Mouse (Mus musculus) c-Kit-positive CD71-negative TER-119-negative erythroid progenitor cells, embryonic 14.5 days (primary cell): ENCODE data around the gene Gm3336.

Experiments
- DNase-seq: peaks from one replicate; pipeline ENCODE4 v3.0.0-alpha.2; 2013; ENCODE audit warnings: low read depth

Gene Gm3336

GRCm38 (mm10) chr8:70716521-70717400 lies 1.6 kb upstream of the Gm3336 start:
- DNase-seq: no peak

DNA sequence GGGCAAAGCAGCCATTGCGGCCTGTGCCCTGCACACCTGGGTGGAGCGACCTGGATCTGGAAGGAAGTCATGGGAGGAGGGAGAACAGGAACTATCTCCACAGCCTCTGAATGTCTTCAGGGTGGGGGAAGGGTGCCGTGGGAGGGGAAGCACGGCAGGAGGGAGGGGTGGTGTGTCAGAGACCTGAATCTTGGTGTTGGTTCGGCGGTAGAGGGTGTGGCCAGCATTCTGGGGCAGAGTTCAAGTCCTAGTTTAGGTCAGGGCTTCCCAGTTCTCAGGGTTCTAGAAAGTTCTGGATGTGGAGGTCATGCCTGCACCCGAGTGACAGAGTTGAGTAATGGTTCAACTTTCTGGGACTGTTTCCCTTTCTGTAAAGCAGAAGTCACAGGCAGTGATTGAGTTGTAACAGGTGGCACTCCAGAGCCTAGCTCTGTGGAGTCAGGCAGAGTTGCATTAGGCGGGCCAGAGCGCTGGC lies 1.5 kb downstream of the Gm3336 start:
- no peak for DNase-seq

DNA sequence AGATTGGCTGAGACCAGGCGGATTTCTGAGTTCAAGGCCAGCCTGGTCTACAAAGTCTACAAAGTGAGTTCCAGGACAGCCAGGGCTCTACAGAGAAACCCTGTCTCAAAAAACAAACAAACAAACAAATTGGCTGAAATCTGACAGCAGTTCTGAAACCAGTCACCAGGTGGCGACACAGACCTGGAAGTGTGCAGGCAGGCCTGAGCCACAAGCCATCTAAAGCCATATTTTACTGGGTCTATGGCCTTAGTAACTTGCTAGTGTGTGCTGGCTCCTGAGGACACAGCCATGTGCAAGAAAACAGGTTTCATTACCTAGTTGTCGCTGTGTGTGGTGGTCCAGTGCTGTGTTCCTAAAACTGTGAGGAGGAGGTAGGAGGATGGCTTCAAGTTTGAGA lies 2.4 kb downstream of the Gm3336 start:
- no peak for DNase-seq

DNA sequence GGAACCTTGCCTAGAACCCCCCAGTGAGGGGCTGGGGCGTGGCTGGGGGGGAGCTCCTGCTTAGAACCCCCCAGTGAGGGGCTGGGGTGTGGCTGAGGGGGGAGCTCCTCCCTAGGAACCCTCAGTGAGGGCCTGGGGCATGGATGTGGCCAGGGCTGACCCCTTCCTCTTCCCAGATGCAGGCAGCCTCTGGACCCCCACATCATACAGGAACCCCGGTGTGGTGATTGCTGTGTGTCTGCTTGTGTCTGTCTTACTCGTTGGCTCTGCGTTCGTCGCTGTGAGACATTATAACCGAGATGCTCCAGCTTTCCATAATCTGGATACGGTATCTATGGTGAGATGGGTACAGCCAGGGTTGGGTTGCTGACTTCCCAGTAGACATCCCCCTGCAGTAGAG lies 3.3 kb downstream of the Gm3336 start:
- DNase-seq: no peak

DNA sequence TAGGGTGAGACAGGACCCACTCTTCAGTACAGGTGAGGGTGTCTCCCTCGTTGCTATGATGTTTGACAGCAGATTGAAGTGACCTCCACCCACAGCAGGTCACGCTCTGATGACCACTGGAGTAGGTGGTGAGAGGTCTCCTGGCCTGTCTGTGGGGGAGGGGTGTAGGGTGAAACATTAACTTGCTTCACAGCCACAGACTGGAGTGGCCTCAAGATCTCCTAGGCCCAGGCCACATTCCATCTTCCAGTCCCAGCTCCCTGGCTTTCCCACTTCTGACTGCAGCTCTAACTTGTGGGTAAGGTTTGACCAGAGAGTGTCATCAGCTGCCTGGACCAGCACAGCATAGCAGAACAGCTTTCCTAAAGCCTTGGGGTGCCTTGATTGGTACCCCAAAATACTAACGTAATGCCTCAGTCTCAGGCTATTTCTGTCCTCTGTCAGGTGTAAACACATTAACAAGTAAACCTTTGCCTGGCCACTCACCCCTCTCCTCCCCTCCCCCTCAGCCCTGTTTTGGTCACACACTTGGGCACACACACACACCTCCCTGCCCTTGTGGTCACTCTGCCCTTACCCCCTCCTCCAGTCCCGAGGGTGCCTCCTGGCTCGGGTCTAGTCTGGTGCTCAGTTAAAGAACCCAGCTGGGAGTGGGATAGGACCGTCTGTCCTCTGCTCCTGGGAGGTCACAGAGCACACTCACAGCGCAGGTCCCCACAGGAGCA lies 5.3 kb downstream of the Gm3336 start, which contains the start of gene Pde4c:
Pde4c (plus strand) TSS at position 235 of the 725 bp plus-strand sequence.
- DNase-seq: no peak

- no peak for DNase-seq
Observed at GRCm38 (mm10) chr8:70724216-70724615, 5.9 kb downstream of the Gm3336 start.

DNA sequence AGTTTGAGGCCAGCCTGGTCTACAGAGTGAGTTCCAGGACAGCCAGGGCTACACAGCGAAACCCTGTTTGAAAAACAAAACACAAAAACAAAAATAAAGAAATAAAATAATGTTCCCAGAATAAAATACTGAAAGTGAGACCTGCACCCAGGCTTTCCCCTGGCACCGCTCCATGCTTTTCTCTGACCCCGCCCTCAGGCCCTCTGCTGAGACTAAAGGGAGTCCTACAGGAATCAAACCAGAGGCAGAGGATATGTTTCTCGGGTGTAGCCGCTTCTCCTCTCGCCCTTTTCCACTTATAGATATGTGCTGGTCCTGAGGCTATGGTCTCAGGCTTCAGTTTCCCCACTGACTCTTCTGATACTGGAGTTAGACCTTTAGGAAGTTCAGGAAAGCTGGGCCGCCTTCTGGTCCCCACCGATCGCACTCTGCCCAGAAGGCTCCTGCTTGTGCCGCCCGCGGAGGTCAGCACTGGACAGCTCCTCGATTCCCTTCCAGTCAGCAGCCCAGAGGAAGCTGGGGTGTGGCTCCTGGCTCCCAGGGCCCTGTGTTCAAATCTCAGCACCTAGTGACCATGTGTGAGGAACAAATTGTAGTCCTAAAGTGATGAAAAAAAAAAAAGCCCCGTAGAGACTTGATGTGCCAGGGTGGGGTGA lies 7.6 kb downstream of the Gm3336 start:
- no peak for DNase-seq

DNA sequence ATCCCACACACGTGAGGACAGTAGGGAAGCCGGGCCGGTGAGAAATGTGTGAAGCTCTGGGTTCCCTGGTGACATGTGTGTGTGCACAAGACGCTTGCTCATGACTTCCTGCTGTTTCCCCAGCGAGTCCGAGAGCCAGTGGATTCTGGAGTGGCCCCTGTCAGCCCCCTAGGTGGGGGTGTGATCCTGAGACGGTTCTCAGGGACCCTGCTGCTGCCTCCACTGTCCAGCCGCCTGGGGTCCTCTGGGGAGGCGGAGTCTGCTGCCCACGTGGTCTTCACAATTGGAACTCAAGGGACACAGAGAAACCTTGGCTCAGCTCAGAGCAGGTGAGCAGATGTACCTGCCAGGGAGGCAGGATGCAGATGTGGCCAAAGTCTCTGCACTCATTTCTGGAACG lies 8.4 kb downstream of the Gm3336 start:
- no peak for DNase-seq

- DNase-seq: no peak
Observed at GRCm38 (mm10) chr8:70729808-70730475, 11.6 kb downstream of the Gm3336 start.

DNA sequence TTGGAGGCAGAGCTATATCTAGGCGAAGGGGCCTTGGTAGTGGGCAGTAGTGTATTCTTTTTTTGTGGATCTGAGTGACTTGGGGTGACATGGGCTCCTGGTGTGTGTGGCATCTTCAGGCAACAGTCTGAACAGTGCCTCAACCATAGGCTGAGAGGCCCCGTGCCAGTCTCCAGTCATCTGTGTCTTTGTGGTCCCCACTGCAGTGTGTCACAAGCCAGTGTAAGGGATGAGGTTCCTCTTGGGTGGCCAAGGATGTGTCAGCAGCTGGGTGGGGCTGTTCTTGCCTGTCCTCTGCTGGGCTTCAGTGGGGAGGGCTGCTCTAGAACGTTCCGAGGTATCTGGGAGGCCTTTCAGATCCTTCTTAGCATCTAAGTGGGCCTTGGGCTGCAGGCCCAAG lies 12.6 kb downstream of the Gm3336 start:
- no peak for DNase-seq

- no peak for DNase-seq
Observed at GRCm38 (mm10) chr8:70737705-70738104, 19.4 kb downstream of the Gm3336 start.

DNA sequence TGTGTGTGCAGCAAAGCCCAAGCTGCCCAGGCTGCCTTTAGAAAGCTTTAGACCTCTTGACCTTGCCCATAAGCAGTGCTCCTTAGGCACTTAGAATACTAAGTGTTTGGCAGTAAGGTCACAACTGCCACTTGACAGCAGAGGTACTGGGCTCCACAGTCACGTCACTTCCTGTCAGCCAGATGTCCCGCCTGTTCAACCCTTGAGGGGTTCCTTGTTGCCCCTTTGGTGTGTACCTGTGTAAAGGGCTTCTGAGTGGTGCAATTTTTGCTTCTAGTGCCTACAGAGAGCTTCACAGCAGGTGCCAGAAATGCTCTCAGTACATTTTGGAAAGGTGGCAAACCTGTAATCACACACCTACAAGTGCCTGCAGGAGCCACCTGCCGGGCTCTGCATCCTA lies 19.9 kb downstream of the Gm3336 start:
- no peak for DNase-seq

DNA sequence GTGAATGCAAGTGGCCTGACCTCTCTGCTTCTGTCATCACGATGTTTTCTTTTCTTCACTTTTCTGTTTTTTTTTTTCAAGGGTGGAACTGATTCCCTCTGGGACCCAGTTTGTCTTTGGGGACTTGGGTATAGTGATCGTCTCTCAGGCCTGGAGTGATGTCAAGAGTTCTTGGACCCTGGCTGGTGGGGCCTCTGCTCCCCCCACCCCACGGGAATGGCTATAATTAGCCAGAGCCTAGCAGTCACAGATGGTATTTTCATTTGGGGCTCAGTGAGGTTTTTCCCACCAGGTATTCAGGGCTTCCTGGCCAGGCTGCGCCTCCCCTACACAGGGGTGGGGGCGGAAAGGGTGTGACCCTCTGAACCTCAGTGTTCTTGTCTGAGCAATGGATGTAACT lies 23.3 kb downstream of the Gm3336 start:
- DNase-seq: no peak

- DNase-seq: no peak
Observed at GRCm38 (mm10) chr8:70742176-70742575, 23.8 kb downstream of the Gm3336 start.

GRCm38 (mm10) chr8:70742981-70743655 lies 24.8 kb downstream of the Gm3336 start:
- DNase-seq: no peak

GRCm38 (mm10) chr8:70743656-70744590 lies 25.6 kb downstream of the Gm3336 start:
- no peak for DNase-seq

DNA sequence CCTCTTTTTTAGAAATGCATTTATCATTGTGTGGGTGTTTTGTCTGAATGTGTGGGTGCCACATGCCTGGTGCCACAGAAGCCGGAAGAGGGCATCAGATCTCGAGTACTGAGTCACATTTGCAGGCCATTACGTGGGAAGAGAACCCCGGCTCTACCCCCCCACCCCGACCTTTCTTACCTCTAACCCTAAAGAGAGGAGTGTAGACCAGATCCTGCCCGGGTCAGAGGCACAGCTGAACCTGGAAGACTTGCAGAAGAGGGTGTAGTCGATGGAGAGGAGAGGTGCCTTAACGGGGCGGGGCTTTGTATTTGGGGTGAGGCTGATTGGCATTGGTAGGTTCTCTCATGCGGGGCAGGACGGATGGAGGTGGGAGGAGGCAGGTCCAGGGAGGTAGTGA lies 26.5 kb downstream of the Gm3336 start:
- DNase-seq: no peak

- DNase-seq: no peak
Observed at GRCm38 (mm10) chr8:70745691-70746220, 27.4 kb downstream of the Gm3336 start.

- no peak for DNase-seq
Observed at GRCm38 (mm10) chr8:70746676-70747075, 28.3 kb downstream of the Gm3336 start.
